Mouse (Mus musculus) ES-CJ7 (cell line): ENCODE results near the gene Flvcr2.

ENCODE experiments used
- DNase-seq: peaks from one replicate; pipeline ENCODE4 v3.0.0; 2011; ENCODE audit warnings: low read depth, low spot score

The Flvcr2 gene

GRCm38 (mm10) chr12:85729945-85730290, 16.4 kb upstream of the Flvcr2 start:
- no peak for DNase-seq

- no peak for DNase-seq
Observed at GRCm38 (mm10) chr12:85736203-85736602, 10.1 kb upstream of the Flvcr2 start.

GRCm38 (mm10) chr12:85736960-85737359, 9.4 kb upstream of the Flvcr2 start:
- DNase-seq = no peak

GRCm38 (mm10) chr12:85746696-85747219, 419 bp downstream of the Flvcr2 start:
- no peak for DNase-seq

- no peak for DNase-seq
Observed at GRCm38 (mm10) chr12:85747343-85747742, 1.0 kb downstream of the Flvcr2 start.

GRCm38 (mm10) chr12:85749861-85750260, 3.5 kb downstream of the Flvcr2 start:
- DNase-seq = no peak

GRCm38 (mm10) chr12:85752116-85752515, 5.8 kb downstream of the Flvcr2 start:
- DNase-seq = no peak

- DNase-seq = peak; percentile 53
Observed at GRCm38 (mm10) chr12:85753223-85753622, 6.9 kb downstream of the Flvcr2 start.

- no peak for DNase-seq
Observed at GRCm38 (mm10) chr12:85754611-85755265, 8.4 kb downstream of the Flvcr2 start.

- DNase-seq = no peak
Observed at GRCm38 (mm10) chr12:85756455-85756854, 10.1 kb downstream of the Flvcr2 start.

GRCm38 (mm10) chr12:85757074-85757473, 10.7 kb downstream of the Flvcr2 start:
- no peak for DNase-seq

GRCm38 (mm10) chr12:85758741-85759140, 12.4 kb downstream of the Flvcr2 start:
- DNase-seq = no peak

- no peak for DNase-seq
Observed at GRCm38 (mm10) chr12:85761471-85761870, 15.1 kb downstream of the Flvcr2 start.

GRCm38 (mm10) chr12:85764686-85765085, 18.3 kb downstream of the Flvcr2 start:
- DNase-seq = no peak

- no peak for DNase-seq
Observed at GRCm38 (mm10) chr12:85766287-85766686, 19.9 kb downstream of the Flvcr2 start.

GRCm38 (mm10) chr12:85767750-85768149, 21.4 kb downstream of the Flvcr2 start:
- DNase-seq = no peak

- no peak for DNase-seq
Observed at GRCm38 (mm10) chr12:85771356-85771755, 25.0 kb downstream of the Flvcr2 start.

- DNase-seq = no peak
Observed at GRCm38 (mm10) chr12:85778962-85779361, 32.6 kb downstream of the Flvcr2 start.

GRCm38 (mm10) chr12:85779707-85780106, 33.4 kb downstream of the Flvcr2 start:
- no peak for DNase-seq

GRCm38 (mm10) chr12:85781606-85782005, 35.3 kb downstream of the Flvcr2 start:
- DNase-seq = no peak

GRCm38 (mm10) chr12:85784916-85785815, 38.8 kb downstream of the Flvcr2 start:
- DNase-seq = peak; percentile 24

- no peak for DNase-seq
Observed at GRCm38 (mm10) chr12:85792158-85792557, 45.8 kb downstream of the Flvcr2 start.
